Mouse (Mus musculus): ENCODE measurements around the gene Dmrta2. TPM values are rescaled to one million over a fixed set of nuclear protein-coding genes. Genes with fewer than 3 reads are reported as not detected.

Dmrta2 gene
- polyA plus RNA-seq (2014; fragmentation: Nextera tagmentation; extraction: Ambion mirVana): 4.1 and 5.9 TPM in 2 replicates

GRCm38 (mm10) chr4:109977148-109978067, at the start of gene Dmrta2:
Gene Dmrta2, plus strand, starts transcription at chr4:109978053.
- peak; percentile 90 for ATAC-seq
- H3K27ac ChIP-seq (ENCODE audit: low read depth, low read length): peak within 1 kb of the TSS; percentile 90
- H3K9ac ChIP-seq (ENCODE audit: low read length): peak within 1 kb of the TSS; percentile 90
- H3K4me3 ChIP-seq (ENCODE audit: low read depth, low read length): peak within 1 kb of the TSS; percentile 60
- peaks cover 63% of the 10 kb centered on the region for H3K27me3 ChIP-seq (replicated peaks; ENCODE audit: control insufficient read depth, insufficient read depth, low read length)
- DNase-seq (ENCODE audit: low spot score): peak; percentile 95
- H3K4me2 ChIP-seq (ENCODE audit: low read length): peak within 1 kb of the TSS; percentile 81
- H3K4me1 ChIP-seq (ENCODE audit: control insufficient read depth, insufficient read depth, low read length): no peaks in the 10 kb centered on the region
- no peaks in the 10 kb centered on the region for H3K9me3 ChIP-seq (replicated peaks; ENCODE audit: control insufficient read depth, low read length)
- peaks cover 8% of the 10 kb centered on the region; the same call in 1 of the 2 replicates for H3K36me3 ChIP-seq (ENCODE audit: control insufficient read depth, insufficient read depth, low read length)
- WGBS: under 1% methylated on average over 64 of the region's 64 CpGs

- no peaks in the 10 kb centered on the region for H3K4me1 ChIP-seq (ENCODE audit: control insufficient read depth, insufficient read depth, low read length)
- no peak for ATAC-seq
- WGBS: 86% methylated on average over 1 of the region's 1 CpGs
- H3K36me3 ChIP-seq (ENCODE audit: control insufficient read depth, insufficient read depth, low read length): no peaks in the 10 kb centered on the region
- no peak overlapping the region for H3K4me2 ChIP-seq (ENCODE audit: low read length)
- DNase-seq (ENCODE audit: low spot score): no peak
- H3K27me3 ChIP-seq (replicated peaks; ENCODE audit: control insufficient read depth, insufficient read depth, low read length): no peaks in the 10 kb centered on the region
- no peak overlapping the region for H3K9ac ChIP-seq (ENCODE audit: low read length)
- H3K9me3 ChIP-seq (replicated peaks; ENCODE audit: control insufficient read depth, low read length): no peaks in the 10 kb centered on the region
- no peak overlapping the region for H3K27ac ChIP-seq (ENCODE audit: low read depth, low read length)
- no peak overlapping the region for H3K4me3 ChIP-seq (ENCODE audit: low read depth, low read length)
Measured at GRCm38 (mm10) chr4:109929058-109929457, 48.8 kb upstream of the Dmrta2 start.

GRCm38 (mm10) chr4:109930445-109930844, 47.4 kb upstream of the Dmrta2 start:
- Histone ChIP-seq H3K9ac (ENCODE audit: low read length) (no peak overlapping the region), H3K27ac (ENCODE audit: low read depth, low read length) (no peak overlapping the region), H3K4me3 (ENCODE audit: low read depth, low read length) (no peak overlapping the region), H3K27me3 (replicated peaks; ENCODE audit: control insufficient read depth, insufficient read depth, low read length) (no peaks in the 10 kb centered on the region), H3K36me3 (ENCODE audit: control insufficient read depth, insufficient read depth, low read length) (peaks cover 2% of the 10 kb centered on the region; the same call in 1 of the 2 replicates), H3K4me2 (ENCODE audit: low read length) (no peak overlapping the region), H3K4me1 (ENCODE audit: control insufficient read depth, insufficient read depth, low read length) (no peaks in the 10 kb centered on the region), H3K9me3 (replicated peaks; ENCODE audit: control insufficient read depth, low read length) (no peaks in the 10 kb centered on the region)
- DNase-seq (ENCODE audit: low spot score) (no peak), ATAC-seq (no peak)
- 96% methylated on average over 1 of the region's 1 CpGs for WGBS

- WGBS: 80% methylated on average over 1 of the region's 1 CpGs
- Histone ChIP-seq H3K4me2 (ENCODE audit: low read length) (no peak overlapping the region), H3K4me3 (ENCODE audit: low read depth, low read length) (no peak overlapping the region), H3K27ac (ENCODE audit: low read depth, low read length) (no peak overlapping the region), H3K9ac (ENCODE audit: low read length) (no peak overlapping the region), H3K4me1 (ENCODE audit: control insufficient read depth, insufficient read depth, low read length) (no peaks in the 10 kb centered on the region), H3K9me3 (replicated peaks; ENCODE audit: control insufficient read depth, low read length) (no peaks in the 10 kb centered on the region), H3K27me3 (replicated peaks; ENCODE audit: control insufficient read depth, insufficient read depth, low read length) (no peaks in the 10 kb centered on the region), H3K36me3 (ENCODE audit: control insufficient read depth, insufficient read depth, low read length) (peaks cover 4% of the 10 kb centered on the region; the same call in 1 of the 2 replicates)
- DNase-seq (ENCODE audit: low spot score): no peak
- ATAC-seq: no peak
Measured at GRCm38 (mm10) chr4:109930935-109931334, 46.9 kb upstream of the Dmrta2 start.

- H3K4me1 ChIP-seq (ENCODE audit: control insufficient read depth, insufficient read depth, low read length): no peaks in the 10 kb centered on the region; the same call in 1 of the 2 replicates
- no peak overlapping the region for H3K4me2 ChIP-seq (ENCODE audit: low read length)
- no peak overlapping the region for H3K9ac ChIP-seq (ENCODE audit: low read length)
- ATAC-seq: no peak
- H3K9me3 ChIP-seq (replicated peaks; ENCODE audit: control insufficient read depth, low read length): no peaks in the 10 kb centered on the region
- H3K4me3 ChIP-seq (ENCODE audit: low read depth, low read length): no peak overlapping the region
- peaks cover 4% of the 10 kb centered on the region; the same call in 1 of the 2 replicates for H3K36me3 ChIP-seq (ENCODE audit: control insufficient read depth, insufficient read depth, low read length)
- DNase-seq (ENCODE audit: low spot score): no peak
- H3K27me3 ChIP-seq (replicated peaks; ENCODE audit: control insufficient read depth, insufficient read depth, low read length): no peaks in the 10 kb centered on the region
- 91% methylated on average over 3 of the region's 3 CpGs for WGBS
- H3K27ac ChIP-seq (ENCODE audit: low read depth, low read length): no peak overlapping the region
Measured at GRCm38 (mm10) chr4:109936557-109936956, 41.3 kb upstream of the Dmrta2 start.

- DNase-seq (ENCODE audit: low spot score) (peak; percentile 20), ATAC-seq (peak; percentile 54; the same call in 1 of the 2 replicates)
- H3K9me3 ChIP-seq (replicated peaks; ENCODE audit: control insufficient read depth, low read length): no peaks in the 10 kb centered on the region
- H3K27me3 ChIP-seq (replicated peaks; ENCODE audit: control insufficient read depth, insufficient read depth, low read length): no peaks in the 10 kb centered on the region
- no peak overlapping the region for H3K4me3 ChIP-seq (ENCODE audit: low read depth, low read length)
- H3K4me1 ChIP-seq (ENCODE audit: control insufficient read depth, insufficient read depth, low read length): no peaks in the 10 kb centered on the region; the same call in 1 of the 2 replicates
- H3K27ac ChIP-seq (ENCODE audit: low read depth, low read length): no peak overlapping the region
- no peak overlapping the region for H3K4me2 ChIP-seq (ENCODE audit: low read length)
- peaks cover 4% of the 10 kb centered on the region; the same call in 1 of the 2 replicates for H3K36me3 ChIP-seq (ENCODE audit: control insufficient read depth, insufficient read depth, low read length)
- H3K9ac ChIP-seq (ENCODE audit: low read length): no peak overlapping the region
Measured at GRCm38 (mm10) chr4:109939291-109939690, 38.6 kb upstream of the Dmrta2 start.

- Histone ChIP-seq H3K4me2 (ENCODE audit: low read length) (no peak overlapping the region), H3K9me3 (replicated peaks; ENCODE audit: control insufficient read depth, low read length) (no peaks in the 10 kb centered on the region), H3K27ac (ENCODE audit: low read depth, low read length) (no peak overlapping the region), H3K27me3 (replicated peaks; ENCODE audit: control insufficient read depth, insufficient read depth, low read length) (no peaks in the 10 kb centered on the region), H3K36me3 (ENCODE audit: control insufficient read depth, insufficient read depth, low read length) (no peaks in the 10 kb centered on the region; the same call in 1 of the 2 replicates), H3K4me3 (ENCODE audit: low read depth, low read length) (no peak overlapping the region), H3K9ac (ENCODE audit: low read length) (no peak overlapping the region), H3K4me1 (ENCODE audit: control insufficient read depth, insufficient read depth, low read length) (no peaks in the 10 kb centered on the region)
- DNase-seq (ENCODE audit: low spot score) (no peak), ATAC-seq (no peak)
- WGBS: 98% methylated on average over 1 of the region's 1 CpGs
Measured at GRCm38 (mm10) chr4:109945554-109945953, 32.3 kb upstream of the Dmrta2 start.

- H3K9me3 ChIP-seq (replicated peaks; ENCODE audit: control insufficient read depth, low read length): no peaks in the 10 kb centered on the region
- no peak overlapping the region for H3K27ac ChIP-seq (ENCODE audit: low read depth, low read length)
- 89% methylated on average over 3 of the region's 3 CpGs for WGBS
Measured at GRCm38 (mm10) chr4:109949307-109949706, 28.5 kb upstream of the Dmrta2 start.

GRCm38 (mm10) chr4:109953509-109953908, 24.3 kb upstream of the Dmrta2 start:
- Histone ChIP-seq H3K9me3 (replicated peaks; ENCODE audit: control insufficient read depth, low read length) (no peaks in the 10 kb centered on the region), H3K9ac (ENCODE audit: low read length) (no peak overlapping the region), H3K4me2 (ENCODE audit: low read length) (no peak overlapping the region), H3K27me3 (replicated peaks; ENCODE audit: control insufficient read depth, insufficient read depth, low read length) (no peaks in the 10 kb centered on the region), H3K4me1 (ENCODE audit: control insufficient read depth, insufficient read depth, low read length) (no peaks in the 10 kb centered on the region), H3K27ac (ENCODE audit: low read depth, low read length) (no peak overlapping the region), H3K36me3 (ENCODE audit: control insufficient read depth, insufficient read depth, low read length) (no peaks in the 10 kb centered on the region), H3K4me3 (ENCODE audit: low read depth, low read length) (no peak overlapping the region)
- ATAC-seq (no peak), DNase-seq (ENCODE audit: low spot score) (no peak)
- 70% methylated on average over 1 of the region's 1 CpGs for WGBS

More at GRCm38 (mm10) chr4:109949307-109949706, 28.5 kb upstream of the Dmrta2 start:
- no peaks in the 10 kb centered on the region; the same call in 1 of the 2 replicates for H3K36me3 ChIP-seq (ENCODE audit: control insufficient read depth, insufficient read depth, low read length)
- H3K27me3 ChIP-seq (replicated peaks; ENCODE audit: control insufficient read depth, insufficient read depth, low read length): no peaks in the 10 kb centered on the region
- H3K9ac ChIP-seq (ENCODE audit: low read length): no peak overlapping the region
- ATAC-seq (no peak), DNase-seq (ENCODE audit: low spot score) (no peak)
- no peak overlapping the region for H3K4me3 ChIP-seq (ENCODE audit: low read depth, low read length)
- H3K4me1 ChIP-seq (ENCODE audit: control insufficient read depth, insufficient read depth, low read length): no peaks in the 10 kb centered on the region
- no peak overlapping the region for H3K4me2 ChIP-seq (ENCODE audit: low read length)
